10 mouse cellular contexts compared by ENCODE assay signal in genomic region chr11:103104469-103104868, GRCm38 (mm10). TPM values are rescaled to one million over a fixed set of nuclear protein-coding genes. Genes with fewer than 3 reads are reported as not detected.
A peak's percentile ranks its signal among the peaks of the same experiment; 100 is the strongest.
DNase-seq lines count a peak whose midpoint lies in the region; ATAC-seq and TF ChIP-seq lines count a peak whose summit lies in the region.
"Had no signal": no experiment of that assay in that cellular context is flagged by ENCODE, and none has a peak within 500 bp of the region (broad histone marks: within the 10 kb centered on the region; RNA-seq: fewer than 3 reads in every experiment).

No protein-coding gene starts in this region.

- H3K27ac ChIP-seq in spleen, adult 2 months (ENCODE audit: insufficient read depth, low read length): peak overlapping the region; percentile 47; the same call in 1 of the 2 replicates
- H3K27ac ChIP-seq in liver, adult 2 months (replicated peaks; ENCODE audit: insufficient read depth, low read depth, low read length): peak overlapping the region; percentile 64
- H3K27ac ChIP-seq in stomach, postnatal 0 days (replicated peaks): no peak overlapping the region

- H3K27me3 ChIP-seq in spleen, adult 2 months (ENCODE audit: control insufficient read depth, insufficient read depth, low read length): peaks cover 6% of the 10 kb centered on the region
- H3K27me3 ChIP-seq in liver, adult 2 months (ENCODE audit: control insufficient read depth, insufficient read depth, low read length): 0 out of 2 replicates have a peak, but pooled peaks cover 3% of the 10 kb centered on the region
- no peaks in the 10 kb centered on the region for H3K27me3 ChIP-seq in stomach, postnatal 0 days (ENCODE audit: control insufficient read depth, insufficient read depth, low read length)

- H3K9me3 ChIP-seq in stomach, postnatal 0 days (ENCODE audit: control insufficient read depth, low read length): no peaks in the 10 kb centered on the region

- H3K4me2 ChIP-seq in stomach, postnatal 0 days (replicated peaks; ENCODE audit: low read depth): no peak overlapping the region

- peaks cover 22% of the 10 kb centered on the region for H3K4me1 ChIP-seq in spleen, adult 2 months (ENCODE audit: control insufficient read depth, insufficient read depth, insufficient read length)
- peaks cover 28% of the 10 kb centered on the region for H3K4me1 ChIP-seq in liver, adult 2 months (ENCODE audit: control insufficient read depth, insufficient read depth, low read length)
- H3K4me1 ChIP-seq in stomach, postnatal 0 days (replicated peaks; ENCODE audit: control insufficient read depth, insufficient read depth): peaks cover 3% of the 10 kb centered on the region

- TF ChIP-seq POLR2A in spleen, adult 2 months (IDR thresholded peaks at IDR 0.05; ENCODE audit: low read depth, low read length): no peak
- no peak for TF ChIP-seq POLR2A in liver, adult 2 months (IDR thresholded peaks at IDR 0.05; ENCODE audit: extremely low read depth, insufficient read depth, low read length)

- H3K4me3 ChIP-seq in spleen, adult 2 months (ENCODE audit: extremely low read depth, insufficient read depth, insufficient read length): no peak overlapping the region
- peak overlapping the region; percentile 45; the same call in 1 of the 2 replicates for H3K4me3 ChIP-seq in liver, adult 2 months (ENCODE audit: insufficient read depth, low read depth, low read length)
- H3K4me3 ChIP-seq in stomach, postnatal 0 days (ENCODE audit: low read depth, low read length): no peak overlapping the region

- TF ChIP-seq CTCF in spleen, adult 2 months (IDR thresholded peaks at IDR 0.05; ENCODE audit: extremely low read depth, insufficient read depth, insufficient read length, insufficient replicate concordance): no peak
- TF ChIP-seq CTCF in liver, adult 2 months (IDR thresholded peaks at IDR 0.05; ENCODE audit: low read depth, low read length): no peak
- TF ChIP-seq CTCF in stomach, postnatal 0 days (IDR thresholded peaks at IDR 0.05; ENCODE audit: low read depth): no peak

- H3K79me2 ChIP-seq in liver, adult 2 months (ENCODE audit: control insufficient read depth, insufficient read depth, low read length): peaks cover 7% of the 10 kb centered on the region; the same call in 1 of the 2 replicates

- no peak for TF ChIP-seq EP300 in stomach, postnatal 0 days (optimal IDR thresholded peaks at IDR 0.05)

- H3K36me3 ChIP-seq in spleen, adult 2 months (ENCODE audit: control insufficient read depth, insufficient read depth, low read length): peaks cover 8% of the 10 kb centered on the region
- peaks cover 2% of the 10 kb centered on the region; the same call in 1 of the 2 replicates for H3K36me3 ChIP-seq in liver, adult 2 months (ENCODE audit: control insufficient read depth, insufficient read depth, low read length)
- peaks cover 4% of the 10 kb centered on the region for H3K36me3 ChIP-seq in stomach, postnatal 0 days (ENCODE audit: control insufficient read depth, insufficient read depth, low read length)

- ATAC-seq in cerebellum, adult (ENCODE audit: insufficient number of reproducible peaks, low FRiP score, low TSS enrichment): no peak
- ATAC-seq in stomach, postnatal 0 days (ENCODE audit: low FRiP score, low TSS enrichment): no peak

- peak overlapping the region; percentile 80; the same call in 1 of the 2 replicates for H3K9ac ChIP-seq in liver, adult 2 months (ENCODE audit: low read depth, low read length)
- H3K9ac ChIP-seq in stomach, postnatal 0 days (ENCODE audit: low read length): no peak overlapping the region

- 72% methylated on average over 7 of the region's 7 CpGs for WGBS in spleen, adult 2 months
- 62% methylated on average over 7 of the region's 7 CpGs for WGBS in liver, adult 2 months
- WGBS in stomach, postnatal 0 days: 54% methylated on average over 7 of the region's 7 CpGs

- DNase-seq in cerebellum, adult 9-11 months: peak; percentile 41
- no peak for DNase-seq in spleen, adult 2 months (ENCODE audit: low read depth in 1 of 2, low spot score in 2 of 2)
- DNase-seq in spleen, postnatal 14 days (ENCODE audit: low spot score in 2 of 2): no peak
- DNase-seq in liver, adult 2 months (ENCODE audit: extremely low read depth, low read depth, low spot score): no peak
- peak; percentile 54 for DNase-seq in stomach, postnatal 0 days (ENCODE audit: low spot score)
- no peak for DNase-seq in layer of hippocampus, adult 9-11 months
- DNase-seq in Muller cell, postnatal 12 days (ENCODE audit: inconsistent ontology term): no peak
- DNase-seq: adrenal gland, postnatal 25 days; thymus, adult 18-20 months had no signal

RNA-seq across cellular contexts. Expression of gene Acbd4, which starts 3.0 kb away (rescaled TPM):
- 17.9 and 22.5 TPM in 2 replicates for polyA plus RNA-seq in spleen, adult 2 months (2012; rRNA removed)
- total RNA-seq in liver, adult 2 months (2014; rRNA removed): 56.3 and 64.4 TPM in 2 replicates
- 66.6 and 83.9 TPM in 2 replicates for polyA plus RNA-seq in liver, adult 2 months (2012; rRNA removed)
- 28.6 and 36.7 TPM in 2 replicates for polyA plus RNA-seq in stomach, postnatal 0 days (2015; fragmentation: Nextera tagmentation; extraction: Ambion mirVana)

RNA-seq across cellular contexts. Expression of gene Plcd3, which starts 3.0 kb away (rescaled TPM):
- 4.7 TPM in 2 replicates for polyA plus RNA-seq in spleen, adult 2 months (2012; rRNA removed)
- total RNA-seq in liver, adult 2 months (2014; rRNA removed): 0.54 and 1.0 TPM in 2 replicates
- 0.31 and 2.0 TPM in 2 replicates for polyA plus RNA-seq in liver, adult 2 months (2012; rRNA removed)
- polyA plus RNA-seq in stomach, postnatal 0 days (2015; fragmentation: Nextera tagmentation; extraction: Ambion mirVana): 4.2 and 5.0 TPM in 2 replicates

RNA-seq across cellular contexts. Expression of gene Hexim1, which starts 11.6 kb away (rescaled TPM):
- polyA plus RNA-seq in spleen, adult 2 months (2012; rRNA removed): 10.3 and 11.2 TPM in 2 replicates
- total RNA-seq in liver, adult 2 months (2014; rRNA removed): 10.2 and 10.5 TPM in 2 replicates
- 12.1 and 13.5 TPM in 2 replicates for polyA plus RNA-seq in liver, adult 2 months (2012; rRNA removed)
- 3.8 and 4.1 TPM in 2 replicates for polyA plus RNA-seq in stomach, postnatal 0 days (2015; fragmentation: Nextera tagmentation; extraction: Ambion mirVana)

RNA-seq across cellular contexts. Expression of gene Hexim2, which starts 27.8 kb away (rescaled TPM):
- 2.3 and 3.0 TPM in 2 replicates for polyA plus RNA-seq in spleen, adult 2 months (2012; rRNA removed)
- 1.3 and 1.8 TPM in 2 replicates for total RNA-seq in liver, adult 2 months (2014; rRNA removed)
- polyA plus RNA-seq in liver, adult 2 months (2012; rRNA removed): 1.6 and 1.9 TPM in 2 replicates
- 3.7 and 4.4 TPM in 2 replicates for polyA plus RNA-seq in stomach, postnatal 0 days (2015; fragmentation: Nextera tagmentation; extraction: Ambion mirVana)

Comparison
In these comparisons a context has a peak if more than half of its experiments do, and no peak if none do; other contexts are left out.
1. DNase-seq: peak in cerebellum, adult 9-11 months (single experiment) and stomach, postnatal 0 days (single experiment); none in spleen, adult 2 months (0 of 2), spleen, postnatal 14 days (0 of 2), liver, adult 2 months (single experiment), layer of hippocampus, adult 9-11 months (single experiment) and Muller cell, postnatal 12 days (single experiment).